1 mouse cellular context compared by ENCODE assay signal in the genomic region with DNA sequence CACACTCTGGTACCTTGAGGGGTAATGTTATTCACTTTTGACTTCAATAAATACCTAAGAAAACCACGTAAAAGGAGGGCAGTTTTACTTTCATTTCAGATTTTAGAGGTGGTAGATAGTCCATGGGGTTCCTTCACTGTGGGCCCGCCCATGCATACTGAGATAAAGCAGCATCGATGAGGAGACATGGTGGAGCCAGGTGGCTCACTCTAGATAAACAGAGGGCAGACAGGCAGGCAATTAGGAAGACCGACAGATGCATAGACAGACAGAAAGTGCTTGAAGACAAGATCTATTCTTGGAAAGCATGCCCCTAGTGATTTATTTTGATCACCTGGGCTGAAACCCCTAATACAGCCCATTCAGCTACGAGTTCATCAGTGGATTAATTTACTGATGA.
TF ChIP-seq lines count a peak whose summit lies in the region.

No protein-coding gene starts in this region.

TF ChIP-seq in MEL, 35 proteins besides CTCF, POLR2A, EP300 and RAD21 (continued from another document):
- no peak for TF ChIP-seq SMC3 (IDR thresholded peaks at IDR 0.05; ENCODE audit: low read depth, low read length)
- TF ChIP-seq HCFC1 (IDR thresholded peaks at IDR 0.05; ENCODE audit: low read depth, low read length), result no peak
- no peak for TF ChIP-seq GABPA (IDR thresholded peaks at IDR 0.05; ENCODE audit: low read depth, low read length)
- no peak for TF ChIP-seq TBP (IDR thresholded peaks at IDR 0.05; ENCODE audit: low read depth, low read length)
- no peak for TF ChIP-seq CHD2 (IDR thresholded peaks at IDR 0.05; ENCODE audit: low read length)
- TF ChIP-seq JUND (IDR thresholded peaks at IDR 0.05; ENCODE audit: low read depth, low read length), result no peak
- TF ChIP-seq CHD1 (IDR thresholded peaks at IDR 0.05; ENCODE audit: low read depth, low read length), result no peak
- no peak for TF ChIP-seq GATA1 (IDR thresholded peaks at IDR 0.05; ENCODE audit: low read depth, low read length)
